Mouse (Mus musculus) layer of hippocampus, adult 18-20 months (tissue): ENCODE results near the gene Olfr979. TPM values are rescaled to one million over a fixed set of nuclear protein-coding genes. Genes with fewer than 3 reads are reported as not detected.
"Not testable (repeated sequence)": the region's sequence is repeated elsewhere in the genome, so short reads cannot be mapped to it uniquely, and the experiment has no call there.

Source experiments
- DNase-seq, 2 experiments: peaks; one replicate each; pipeline ENCODE4 v3.0.0; 2022; ENCODE audit warnings: low spot score in 2 of 2
- long read RNA-seq: library from polyadenylated mRNA; stranded (forward); transcript quantifications from one replicate; pipeline ENCODE4 v2.0.0, GENCODE M21; 2021
- total RNA-seq, 2 experiments: library from RNA; stranded (reverse); gene quantifications; 2 replicates each; pipeline ENCODE4 v1.2.3; 2021

Olfr979 gene
- not detected for total RNA-seq
- long read RNA-seq: 0 reads

DNA sequence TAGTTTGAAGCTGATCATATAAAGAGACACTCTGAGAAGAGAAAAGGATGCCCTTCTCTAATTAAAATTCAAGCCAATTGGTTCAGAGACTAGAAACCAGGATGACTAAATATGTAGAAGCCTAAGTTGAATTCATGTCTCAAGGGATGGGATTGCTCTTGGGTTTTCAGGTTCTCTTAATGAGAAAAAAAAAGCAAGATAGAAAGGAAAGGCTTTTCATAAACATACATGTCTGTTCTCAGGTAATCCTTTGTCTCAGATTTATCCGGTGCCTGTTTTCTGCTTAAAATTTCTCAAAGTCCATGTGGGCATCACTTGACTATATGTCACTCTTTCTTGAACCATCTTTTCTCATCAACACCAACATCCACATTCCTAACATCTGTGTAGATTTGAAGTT lies at the start of gene Olfr979:
Gene Olfr979, minus strand, starts transcription at position 101 of the 400 bp plus-strand sequence.
- DNase-seq: no peak

GRCm38 (mm10) chr9:40050138-40050537 lies 46.9 kb upstream of the Olfr979 start:
- no peak for DNase-seq

GRCm38 (mm10) chr9:40021164-40021563 lies 17.9 kb upstream of the Olfr979 start, which contains the start of gene Olfr981:
Gene Olfr981 (plus strand): TSS chr9:40021464.
- DNase-seq: no peak

- DNase-seq: no peak
Observed at GRCm38 (mm10) chr9:40009482-40009881, 6.2 kb upstream of the Olfr979 start, which contains the start of gene Olfr980. Gene Olfr980 (minus strand): TSS chr9:40009582.

DNA sequence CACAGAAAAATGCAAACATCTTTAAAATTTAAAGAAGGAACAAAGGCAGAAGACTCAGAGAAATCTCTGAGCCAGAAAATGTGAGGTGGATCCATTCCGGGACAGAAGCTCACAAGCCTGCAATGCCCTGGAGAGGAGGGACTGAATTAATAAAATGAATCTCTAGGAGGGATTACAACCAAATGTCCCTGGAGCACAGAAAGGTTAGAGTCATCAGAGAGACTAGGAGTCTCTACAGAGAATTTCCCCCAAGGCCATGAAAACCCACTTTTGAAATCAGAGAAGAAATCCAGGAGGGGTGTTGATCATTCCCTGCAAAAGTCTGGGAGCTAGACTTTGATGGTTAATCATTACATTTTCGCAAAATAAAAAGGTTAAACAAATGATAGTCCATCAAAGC lies 11.5 kb downstream of the Olfr979 start, which contains the start of gene Olfr978:
Gene Olfr978, plus strand, starts transcription at position 301 of the 400 bp plus-strand sequence.
- DNase-seq: no peak

DNA sequence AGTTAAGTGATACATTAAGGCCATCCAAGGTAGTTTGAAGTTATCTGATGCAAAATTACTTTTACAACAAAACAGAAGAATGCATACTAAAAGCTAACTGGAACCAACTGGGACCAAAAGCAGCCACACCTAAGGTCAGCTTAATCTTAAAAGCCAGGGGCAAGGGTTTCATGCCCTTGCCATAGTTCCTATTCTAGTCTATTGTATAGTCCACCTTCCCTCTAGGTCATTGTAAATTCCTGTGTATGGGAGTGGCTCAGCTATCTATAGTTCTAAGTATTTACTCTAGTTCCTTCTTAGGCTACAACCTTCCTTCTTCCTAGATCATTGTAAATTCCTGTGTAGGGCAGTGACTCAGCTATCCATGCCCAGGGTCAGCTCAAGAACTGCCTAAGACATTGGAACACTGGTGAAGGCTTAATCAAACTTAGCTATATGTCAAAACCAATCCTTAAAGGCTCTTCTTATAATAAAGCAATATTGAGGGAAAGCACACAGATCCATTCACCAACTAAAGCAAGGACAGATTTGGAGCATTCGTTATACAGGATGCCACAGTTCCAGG lies 26.6 kb downstream of the Olfr979 start:
- DNase-seq: not testable (repeated sequence)

GRCm38 (mm10) chr9:39961033-39961432 lies 42.2 kb downstream of the Olfr979 start, which contains the start of gene Olfr976:
Gene Olfr976 (minus strand): TSS chr9:39961133.
- DNase-seq: not testable (repeated sequence)

- DNase-seq: no peak
Observed at GRCm38 (mm10) chr9:39951946-39952345, 51.3 kb downstream of the Olfr979 start, which contains the start of gene Olfr975. Gene Olfr975 (minus strand): TSS chr9:39952046.

Other genes starting within 250 kb of the Olfr979 start
- not detected for gene Olfr968, start 220.2 kb downstream of the Olfr979 start, total RNA-seq
- not detected for gene Olfr969, start 212.5 kb downstream of the Olfr979 start, total RNA-seq
- gene Olfr970, start 194.6 kb downstream of the Olfr979 start, total RNA-seq: not detected
- gene Olfr971, start 166.6 kb downstream of the Olfr979 start, total RNA-seq: not detected
- not detected for gene Olfr972, start 137.0 kb downstream of the Olfr979 start, total RNA-seq
- not detected for gene Olfr229, start 96.1 kb downstream of the Olfr979 start, total RNA-seq
- gene Olfr974, start 66.0 kb downstream of the Olfr979 start, total RNA-seq: not detected
- not detected for gene Olfr975, start 51.4 kb downstream of the Olfr979 start, total RNA-seq
- not detected for gene Olfr976, start 42.3 kb downstream of the Olfr979 start, total RNA-seq
- gene Olfr978, start 11.4 kb downstream of the Olfr979 start, total RNA-seq: not detected
- gene Olfr980, start 6.1 kb upstream of the Olfr979 start, total RNA-seq: not detected
- gene Olfr981, start 18.0 kb upstream of the Olfr979 start, total RNA-seq: not detected
- not detected for gene Olfr982, start 70.4 kb upstream of the Olfr979 start, total RNA-seq
- not detected for gene Olfr983, start 90.1 kb upstream of the Olfr979 start, total RNA-seq
- not detected for gene Olfr984, start 110.7 kb upstream of the Olfr979 start, total RNA-seq
- gene Olfr985, start 126.7 kb upstream of the Olfr979 start, total RNA-seq: not detected
- gene Tmem225, start 144.7 kb upstream of the Olfr979 start, total RNA-seq: not detected
- gene Olfr986, start 177.5 kb upstream of the Olfr979 start, total RNA-seq: under 1 TPM in 1 of 2 experiments, not detected in 1; 0.10 TPM
- 1 to 10 TPM; 3.1 to 3.9 TPM for gene Zfp202, start 188.9 kb upstream of the Olfr979 start, total RNA-seq